Mouse (Mus musculus) liver, embryonic 16.5 days (tissue): Measurements from ENCODE around the gene Ccdc24. TPM values are rescaled to one million over a fixed set of nuclear protein-coding genes. Genes with fewer than 3 reads are reported as not detected.

Source experiments
- ATAC-seq: fragments of 200-750 bp; cut with Nextera tagmentation; 2 replicates; pipeline ENCODE4 v1.8.0; 2017; ENCODE audit warnings: low read depth, mild to moderate bottlenecking, moderate number of reproducible peaks, moderate library complexity
- H3K27ac ChIP-seq: fragments of 300-500 bp; sonication (generic); 2 replicates; pipeline ENCODE4 v1.5.1; 2014; ENCODE audit warnings: mild to moderate bottlenecking, low read length
- H3K27me3 ChIP-seq: fragments of 300-500 bp; sonication (generic); 2 replicates; pipeline ENCODE4 v1.6.1; 2014; ENCODE audit warnings: low read depth, low read length, mixed read lengths; ENCODE audit not compliant: control insufficient read depth, insufficient read depth
- H3K36me3 ChIP-seq: fragments of 300-500 bp; sonication (generic); 2 replicates; pipeline ENCODE4 v1.6.1; 2014; ENCODE audit warnings: mild to moderate bottlenecking; ENCODE audit not compliant: control insufficient read depth, insufficient read depth
- H3K4me1 ChIP-seq: fragments of 300-500 bp; sonication (generic); 2 replicates; pipeline ENCODE4 v1.6.1; 2014; ENCODE audit warnings: low read depth, low read length, mixed read lengths; ENCODE audit not compliant: control insufficient read depth
- H3K4me2 ChIP-seq: fragments of 300-500 bp; sonication (generic); 2 replicates; pipeline ENCODE4 v1.6.1; 2014; ENCODE audit warnings: low read depth, low read length, mixed read lengths
- H3K4me3 ChIP-seq: fragments of 300-500 bp; sonication (generic); 2 replicates; pipeline ENCODE4 v1.5.1; 2014; ENCODE audit warnings: low read depth, mild to moderate bottlenecking, low read length
- H3K9ac ChIP-seq: fragments of 300-500 bp; sonication (generic); 2 replicates; pipeline ENCODE4 v1.6.1; 2014; ENCODE audit warnings: low read depth, low read length
- H3K9me3 ChIP-seq: fragments of 300-500 bp; sonication (generic); replicated peaks from 2 replicates; pipeline ENCODE4 v1.6.1; 2016; ENCODE audit warnings: low read length; ENCODE audit not compliant: control insufficient read depth
- WGBS: fragments of 180-500 bp; shearing (Covaris S2); extraction: QIAGEN DNeasy Blood & Tissue Kit; methylation state at CpG from one replicate; pipeline ENCODE4 v1.1.7; 2014; ENCODE audit not compliant: insufficient replicate concordance; 5-methylcytosine and 5-hydroxymethylcytosine counted together
- polyA plus RNA-seq: library from polyadenylated mRNA; unstranded; fragments of >200 nt; fragmentation: Nextera tagmentation; extraction: Ambion mirVana; gene quantifications from 2 replicates; pipeline ENCODE4 v1.2.1, GENCODE M21; 2015

Gene Ccdc24
- polyA plus RNA-seq, 1 experiment from 2014 or later: 1.1 TPM

- Histone ChIP-seq H3K27ac (peak within 1 kb of the TSS; percentile 90), H3K4me2 (peak within 1 kb of the TSS; percentile 82), H3K4me3 (peak within 1 kb of the TSS; percentile 98), H3K27me3 (peaks cover 24% of the 10 kb centered on the region), H3K9me3 (no peaks in the 10 kb centered on the region), H3K4me1 (peaks cover 35% of the 10 kb centered on the region), H3K36me3 (peaks cover 19% of the 10 kb centered on the region), H3K9ac (peak within 1 kb of the TSS; percentile 98)
- whole genome bisulfite sequencing: under 1% methylated on average over 37 of the region's 37 CpGs
- peak; percentile 92 for ATAC-seq
Measured at GRCm38 (mm10) chr4:117887133-117887532, 14.8 kb upstream of the Ccdc24 start, which contains the start of gene Atp6v0b. Gene Atp6v0b (minus strand): TSS chr4:117887333.

DNA sequence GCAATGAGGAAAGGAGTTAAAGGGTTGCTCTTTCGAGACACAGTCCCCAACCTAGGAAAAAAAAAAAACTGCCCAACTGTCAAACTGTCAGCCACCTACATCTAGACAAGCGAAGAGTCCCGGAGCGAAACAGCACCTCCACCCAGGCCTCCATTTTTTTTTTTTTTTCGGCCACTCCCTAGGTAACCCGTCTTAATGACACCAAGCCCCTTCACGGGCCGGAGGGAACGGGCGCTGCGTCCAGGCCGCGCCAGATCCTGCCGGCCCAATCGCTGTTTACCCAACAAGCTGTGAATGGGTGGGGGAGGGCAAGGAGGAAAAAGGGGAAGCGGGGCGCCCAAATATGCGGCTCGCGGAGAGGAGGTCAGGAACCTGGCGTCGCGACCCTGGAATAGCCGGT, 14.3 kb upstream of the Ccdc24 start:
- WGBS: under 1% methylated on average over 23 of the region's 24 CpGs
- peak overlapping the region; percentile 98 for H3K4me3 ChIP-seq
- no peaks in the 10 kb centered on the region for H3K9me3 ChIP-seq
- H3K9ac ChIP-seq: peak overlapping the region; percentile 98
- H3K4me1 ChIP-seq: peaks cover 33% of the 10 kb centered on the region
- peaks cover 29% of the 10 kb centered on the region for H3K27me3 ChIP-seq
- H3K36me3 ChIP-seq: peaks cover 19% of the 10 kb centered on the region
- ATAC-seq: peak; percentile 44
- H3K27ac ChIP-seq: peak overlapping the region; percentile 90
- peak overlapping the region; percentile 82 for H3K4me2 ChIP-seq

DNA sequence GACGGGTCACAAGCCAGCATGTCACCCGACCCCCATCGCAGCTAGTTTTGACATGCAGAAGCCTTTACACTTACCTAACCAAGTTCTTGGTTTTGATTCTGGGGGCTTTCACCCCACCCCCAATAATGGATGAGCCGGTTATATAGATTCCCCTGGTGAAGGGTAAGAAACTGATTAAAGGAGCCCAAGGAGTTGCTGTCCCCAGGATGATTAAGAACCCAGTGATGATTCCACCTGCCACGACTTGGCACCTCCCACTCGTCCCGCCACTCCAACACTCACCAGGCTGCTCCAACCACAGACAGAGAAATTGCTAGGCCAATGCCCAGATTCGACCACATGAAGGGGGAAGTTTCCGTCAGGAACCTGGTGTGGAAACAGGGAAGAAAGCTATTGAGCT, 13.6 kb upstream of the Ccdc24 start:
- Histone ChIP-seq H3K9ac (peak overlapping the region; percentile 98), H3K4me3 (peak overlapping the region; percentile 98), H3K27ac (peak overlapping the region; percentile 90; the same call in 1 of the 2 replicates), H3K27me3 (peaks cover 36% of the 10 kb centered on the region), H3K4me1 (peaks cover 29% of the 10 kb centered on the region), H3K36me3 (peaks cover 19% of the 10 kb centered on the region), H3K4me2 (peak overlapping the region; percentile 82), H3K9me3 (no peaks in the 10 kb centered on the region)
- 68% methylated on average over 9 of the region's 9 CpGs for WGBS
- no peak for ATAC-seq

DNA sequence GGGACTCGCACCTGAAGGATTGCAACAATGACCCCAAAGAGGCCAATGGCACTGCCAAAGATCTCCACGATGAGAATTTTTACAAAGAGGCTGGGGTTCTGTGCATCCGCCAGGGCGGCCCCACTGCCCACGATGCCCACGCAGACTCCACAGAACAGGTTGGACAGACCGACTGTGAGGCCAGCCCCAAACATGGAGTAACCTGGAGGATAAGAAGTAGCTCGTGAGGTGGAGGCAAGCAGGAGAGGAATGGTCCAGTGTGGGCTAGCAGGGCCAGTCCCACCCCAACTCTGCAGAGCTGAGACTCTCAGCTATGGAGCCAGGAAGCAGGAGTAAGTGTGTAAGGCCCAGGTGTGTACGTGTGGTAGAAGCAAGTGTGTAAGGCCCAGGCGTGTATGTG, 12.7 kb upstream of the Ccdc24 start:
- no peak overlapping the region for H3K27ac ChIP-seq

DNA sequence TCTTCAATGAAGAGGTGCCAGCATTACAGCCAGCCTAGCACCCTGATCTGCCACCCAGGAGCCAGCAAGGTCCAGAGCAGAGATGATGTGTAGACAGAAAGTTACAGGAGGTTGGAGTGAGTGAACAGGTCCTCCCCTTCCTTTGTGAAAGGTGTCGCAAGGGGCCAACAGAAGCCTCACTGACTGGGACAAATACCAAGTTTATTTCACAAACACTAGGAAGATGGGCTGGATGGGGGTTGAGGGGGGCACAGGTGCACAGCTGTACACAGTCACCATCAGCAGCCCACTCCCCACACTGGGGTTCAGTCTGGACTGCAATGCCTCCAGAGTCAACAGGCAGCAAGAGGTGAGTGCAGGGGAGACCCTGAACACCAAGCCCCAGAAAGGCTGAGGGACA, 11.8 kb upstream of the Ccdc24 start:
- no peak for ATAC-seq
- Histone ChIP-seq H3K9me3 (no peaks in the 10 kb centered on the region), H3K9ac (no peak overlapping the region; the same call in 1 of the 2 replicates), H3K4me1 (peaks cover 26% of the 10 kb centered on the region), H3K4me2 (no peak overlapping the region), H3K27me3 (peaks cover 47% of the 10 kb centered on the region), H3K27ac (no peak overlapping the region), H3K4me3 (no peak overlapping the region), H3K36me3 (peaks cover 19% of the 10 kb centered on the region)
- 75% methylated on average over 1 of the region's 1 CpGs for WGBS

More for the DNA sequence above, 12.7 kb upstream of the Ccdc24 start:
- Histone ChIP-seq H3K9ac (no peak overlapping the region), H3K9me3 (no peaks in the 10 kb centered on the region), H3K36me3 (peaks cover 19% of the 10 kb centered on the region), H3K4me3 (no peak overlapping the region), H3K27me3 (peaks cover 44% of the 10 kb centered on the region), H3K4me1 (peaks cover 26% of the 10 kb centered on the region), H3K4me2 (no peak overlapping the region)
- no peak for ATAC-seq
- WGBS: 85% methylated on average over 10 of the region's 10 CpGs

- Histone ChIP-seq H3K9me3 (no peaks in the 10 kb centered on the region), H3K4me2 (peak within 1 kb of the TSS; percentile 73), H3K4me1 (peaks cover 26% of the 10 kb centered on the region), H3K27me3 (peaks cover 49% of the 10 kb centered on the region), H3K36me3 (peaks cover 19% of the 10 kb centered on the region), H3K4me3 (peak within 1 kb of the TSS; percentile 57), H3K27ac (no peak within 1 kb of the TSS), H3K9ac (peak within 1 kb of the TSS; percentile 61)
- 2% methylated on average over 100 of the region's 103 CpGs for WGBS
- ATAC-seq: no peak
Measured at GRCm38 (mm10) chr4:117882701-117883691, 10.6 kb upstream of the Ccdc24 start, which contains the start of gene B4galt2. Gene B4galt2 (minus strand): TSS chr4:117883487.

DNA sequence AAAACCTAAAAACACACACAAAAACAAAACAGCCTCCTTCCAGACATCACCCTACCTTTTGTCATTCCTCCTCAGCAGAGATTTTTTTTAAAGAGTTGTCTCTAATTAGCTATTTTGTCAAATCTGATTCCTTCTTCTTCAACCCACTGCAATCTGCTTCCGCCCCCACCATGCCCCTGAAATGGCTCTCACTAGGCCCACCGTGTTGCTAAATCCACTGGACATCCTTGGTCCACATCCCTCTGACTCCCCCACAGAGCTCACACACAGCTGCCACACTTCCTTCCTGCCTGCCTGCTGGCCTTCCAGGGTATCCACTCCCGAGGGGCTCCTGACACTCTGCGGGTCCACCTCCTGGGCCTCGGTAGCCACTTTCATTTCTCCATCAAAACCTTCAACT, 6.3 kb upstream of the Ccdc24 start:
- Histone ChIP-seq H3K27ac (no peak overlapping the region), H3K4me3 (no peak overlapping the region), H3K4me2 (no peak overlapping the region), H3K36me3 (no peaks in the 10 kb centered on the region), H3K4me1 (peaks cover 11% of the 10 kb centered on the region), H3K9ac (no peak overlapping the region), H3K9me3 (no peaks in the 10 kb centered on the region), H3K27me3 (peaks cover 40% of the 10 kb centered on the region)
- ATAC-seq: no peak
- 49% methylated on average over 5 of the region's 5 CpGs for WGBS

DNA sequence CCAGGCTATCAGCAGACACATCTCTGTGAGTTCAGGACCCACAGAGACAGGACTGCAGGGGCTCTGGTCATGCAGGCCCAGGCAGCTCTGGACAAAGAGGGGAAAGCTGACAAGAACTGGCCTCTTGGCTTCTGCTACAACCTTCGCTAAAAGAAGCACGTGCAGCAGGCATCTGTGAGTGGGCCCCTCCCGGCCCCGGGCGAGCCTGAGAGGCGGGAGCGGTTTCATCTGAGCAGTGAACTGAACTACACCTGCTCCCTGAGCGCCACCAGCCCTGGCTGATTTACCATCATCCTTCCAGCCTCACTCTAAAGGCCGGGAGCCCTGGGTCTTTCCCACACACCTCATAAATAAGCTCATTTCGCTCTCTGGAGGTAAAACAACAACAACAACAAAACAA, 5.9 kb upstream of the Ccdc24 start:
- Histone ChIP-seq H3K9ac (no peak overlapping the region), H3K27ac (no peak overlapping the region), H3K4me1 (peaks cover 7% of the 10 kb centered on the region), H3K27me3 (peaks cover 36% of the 10 kb centered on the region), H3K4me2 (no peak overlapping the region), H3K36me3 (no peaks in the 10 kb centered on the region), H3K4me3 (no peak overlapping the region), H3K9me3 (no peaks in the 10 kb centered on the region)
- WGBS: 74% methylated on average over 10 of the region's 10 CpGs
- no peak for ATAC-seq

- H3K4me2 ChIP-seq: no peak overlapping the region
- H3K4me3 ChIP-seq: no peak overlapping the region
- H3K4me1 ChIP-seq: peaks cover 24% of the 10 kb centered on the region
- H3K27ac ChIP-seq: no peak overlapping the region
- ATAC-seq: no peak
- no peaks in the 10 kb centered on the region for H3K9me3 ChIP-seq
- WGBS: 84% methylated on average over 9 of the region's 9 CpGs
- H3K36me3 ChIP-seq: peaks cover 11% of the 10 kb centered on the region
- no peaks in the 10 kb centered on the region; the same call in 1 of the 2 replicates for H3K27me3 ChIP-seq
- no peak overlapping the region for H3K9ac ChIP-seq
Measured at GRCm38 (mm10) chr4:117873615-117874014, 1.3 kb upstream of the Ccdc24 start.
